Mouse (Mus musculus) liver, postnatal 0 days (tissue): Measurements from ENCODE around the gene Gsx1.

Experiments
- CTCF ChIP-seq: sonication (generic); IDR thresholded peaks from 2 replicates; pipeline ENCODE4 v1.5.1; 2016; ENCODE audit warnings: antibody characterized with exemption, low read depth
- EP300 ChIP-seq: IDR thresholded peaks from 2 replicates; pipeline ENCODE4 v1.6.1; 2016; ENCODE audit warnings: antibody characterized with exemption, low read depth, mild to moderate bottlenecking

DNA sequence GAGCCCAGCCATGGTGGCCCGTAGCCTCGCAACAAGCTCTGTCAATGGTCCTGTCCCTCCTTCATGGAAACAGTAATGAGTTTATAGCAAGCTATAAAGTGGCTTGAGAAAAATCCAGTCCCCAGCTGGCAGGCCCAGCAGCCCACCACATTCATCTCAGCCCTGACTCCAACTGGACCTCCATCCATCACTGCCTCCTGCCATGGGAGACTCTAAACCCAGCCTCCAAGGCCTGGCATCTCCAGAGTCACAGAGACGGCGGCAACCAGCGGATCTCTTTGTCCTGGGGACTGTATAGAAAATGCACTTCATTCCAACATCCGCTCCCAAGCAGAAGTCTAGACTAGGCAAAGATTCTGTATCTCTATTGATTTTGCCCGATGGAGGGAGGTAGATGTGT is 18.4 kb upstream of the Gsx1 start:
- TF ChIP-seq EP300 (no peak), CTCF (no peak)
